Mouse (Mus musculus): ENCODE measurements around the gene Sar1a. TPM values are rescaled to one million over a fixed set of nuclear protein-coding genes. Genes with fewer than 3 reads are reported as not detected.

Gene Sar1a
- polyA plus RNA-seq, 1 experiment from 2014 or later = 66.6 TPM

- peaks cover 28% of the 10 kb centered on the region for H3K36me3 ChIP-seq (ENCODE audit: control insufficient read depth, insufficient read depth)
- ATAC-seq (ENCODE audit: low read depth) = peak; percentile 69; the same call in 1 of the 2 replicates
- H3K27ac ChIP-seq (ENCODE audit: low read length) = no peak overlapping the region
- H3K4me3 ChIP-seq (ENCODE audit: low read depth, low read length) = no peak overlapping the region
- peaks cover 7% of the 10 kb centered on the region for H3K4me1 ChIP-seq (ENCODE audit: control insufficient read depth, low read depth, low read length)
- H3K9me3 ChIP-seq (replicated peaks; ENCODE audit: control insufficient read depth, low read length) = no peaks in the 10 kb centered on the region
- no peaks in the 10 kb centered on the region for H3K27me3 ChIP-seq (ENCODE audit: control insufficient read depth, insufficient read depth, low read depth, low read length)
- H3K9ac ChIP-seq (ENCODE audit: low read depth, low read length) = no peak overlapping the region
- no peak overlapping the region for H3K4me2 ChIP-seq (ENCODE audit: low read depth, low read length)
These were observed 10.2 kb upstream of the Sar1a start for GRCm38 (mm10) chr10:61669896-61670295.

GRCm38 (mm10) chr10:61670758-61671157 is 9.3 kb upstream of the Sar1a start:
- H3K4me3 ChIP-seq (ENCODE audit: low read depth, low read length) = no peak overlapping the region
- H3K36me3 ChIP-seq (ENCODE audit: control insufficient read depth, insufficient read depth) = peaks cover 28% of the 10 kb centered on the region
- H3K4me1 ChIP-seq (ENCODE audit: control insufficient read depth, low read depth, low read length) = peaks cover 7% of the 10 kb centered on the region
- no peaks in the 10 kb centered on the region for H3K9me3 ChIP-seq (replicated peaks; ENCODE audit: control insufficient read depth, low read length)
- ATAC-seq (ENCODE audit: low read depth) = no peak
- WGBS (ENCODE audit: insufficient replicate concordance) = 79% methylated on average over 3 of the region's 3 CpGs
- H3K4me2 ChIP-seq (ENCODE audit: low read depth, low read length) = no peak overlapping the region
- no peaks in the 10 kb centered on the region for H3K27me3 ChIP-seq (ENCODE audit: control insufficient read depth, insufficient read depth, low read depth, low read length)
- no peak overlapping the region for H3K27ac ChIP-seq (ENCODE audit: low read length)
- H3K9ac ChIP-seq (ENCODE audit: low read depth, low read length) = no peak overlapping the region

DNA sequence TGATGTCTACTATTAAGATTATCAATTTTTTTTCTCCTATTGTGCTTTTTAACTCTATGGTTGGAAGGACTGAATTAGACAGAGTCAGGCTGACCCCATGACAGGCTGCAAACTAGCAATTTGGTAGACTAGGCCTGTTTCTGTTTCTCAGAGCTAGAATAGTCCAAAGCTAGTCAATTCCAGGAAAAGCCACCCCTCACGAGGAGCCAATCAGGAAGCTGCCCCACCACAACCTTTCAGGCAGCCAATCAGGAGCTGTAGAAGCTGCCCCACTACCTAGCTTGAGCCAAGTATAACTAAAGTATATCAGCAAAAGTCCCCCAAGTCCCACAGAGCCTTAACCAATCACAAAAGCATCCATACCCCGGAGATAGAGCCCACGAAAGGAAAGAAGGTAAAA is 4.2 kb upstream of the Sar1a start:
- no peak for ATAC-seq (ENCODE audit: low read depth)
- H3K27ac ChIP-seq (ENCODE audit: low read length) = no peak overlapping the region
- peaks cover 15% of the 10 kb centered on the region; the same call in 1 of the 2 replicates for H3K36me3 ChIP-seq (ENCODE audit: control insufficient read depth, insufficient read depth)
- H3K9ac ChIP-seq (ENCODE audit: low read depth, low read length) = no peak overlapping the region
- no peaks in the 10 kb centered on the region for H3K9me3 ChIP-seq (replicated peaks; ENCODE audit: control insufficient read depth, low read length)
- no peak overlapping the region for H3K4me2 ChIP-seq (ENCODE audit: low read depth, low read length)
- 27% methylated on average over 3 of the region's 3 CpGs for WGBS (ENCODE audit: insufficient replicate concordance)
- peaks cover 6% of the 10 kb centered on the region; the same call in 1 of the 2 replicates for H3K4me1 ChIP-seq (ENCODE audit: control insufficient read depth, low read depth, low read length)
- no peaks in the 10 kb centered on the region for H3K27me3 ChIP-seq (ENCODE audit: control insufficient read depth, insufficient read depth, low read depth, low read length)
- H3K4me3 ChIP-seq (ENCODE audit: low read depth, low read length) = no peak overlapping the region

DNA sequence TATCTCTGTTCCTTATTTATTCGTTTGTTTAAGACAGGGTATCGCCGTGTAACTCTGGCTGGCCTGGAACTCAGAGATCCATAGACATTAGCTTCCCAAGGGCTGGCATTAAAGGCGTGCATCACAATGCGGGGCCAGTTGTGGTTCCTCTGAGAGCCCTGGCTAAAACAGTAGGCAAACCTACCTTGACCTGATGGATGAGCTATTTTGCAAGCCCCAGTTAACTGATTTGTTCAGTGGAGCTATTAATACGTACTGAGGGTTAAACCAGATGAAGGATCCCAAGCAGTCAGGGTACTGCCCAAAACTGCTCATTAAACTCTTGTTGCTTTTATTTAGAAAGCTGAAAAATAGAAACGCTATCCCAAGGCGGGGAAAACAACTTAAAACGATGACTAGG is 554 bp upstream of the Sar1a start:
- no peak for ATAC-seq (ENCODE audit: low read depth)
- Histone ChIP-seq H3K9me3 (replicated peaks; ENCODE audit: control insufficient read depth, low read length) (no peaks in the 10 kb centered on the region), H3K27me3 (ENCODE audit: control insufficient read depth, insufficient read depth, low read depth, low read length) (no peaks in the 10 kb centered on the region), H3K4me3 (ENCODE audit: low read depth, low read length) (peak overlapping the region; percentile 95), H3K27ac (ENCODE audit: low read length) (peak overlapping the region; percentile 81), H3K4me1 (ENCODE audit: control insufficient read depth, low read depth, low read length) (peaks cover 15% of the 10 kb centered on the region), H3K36me3 (ENCODE audit: control insufficient read depth, insufficient read depth) (no peaks in the 10 kb centered on the region), H3K4me2 (ENCODE audit: low read depth, low read length) (peak overlapping the region; percentile 82), H3K9ac (ENCODE audit: low read depth, low read length) (peak overlapping the region; percentile 76)
- 36% methylated on average over 9 of the region's 9 CpGs for WGBS (ENCODE audit: insufficient replicate concordance)

DNA sequence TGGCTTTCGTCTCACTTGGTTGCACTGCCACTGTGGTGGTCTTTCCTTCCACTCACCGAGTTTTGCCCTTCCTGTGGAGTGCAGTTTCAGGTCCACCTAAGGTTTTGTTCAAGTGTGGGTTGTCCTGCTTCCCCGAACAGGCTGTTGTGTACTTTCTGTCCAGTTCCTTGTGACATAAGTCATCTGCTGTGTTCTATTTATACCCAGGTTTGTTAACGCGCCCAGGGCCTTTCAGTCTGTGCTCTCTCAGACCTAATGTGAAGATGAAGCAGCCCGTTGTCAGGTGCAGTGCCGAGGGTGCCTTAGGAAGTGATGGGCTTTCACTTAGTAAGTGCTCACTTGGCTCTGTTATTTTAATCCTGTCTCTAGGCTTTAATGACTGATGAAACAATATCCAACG is 9.3 kb downstream of the Sar1a start:
- H3K36me3 ChIP-seq (ENCODE audit: control insufficient read depth, insufficient read depth) = peaks cover 50% of the 10 kb centered on the region
- no peaks in the 10 kb centered on the region for H3K4me1 ChIP-seq (ENCODE audit: control insufficient read depth, low read depth, low read length)
- H3K27ac ChIP-seq (ENCODE audit: low read length) = no peak overlapping the region
- no peak overlapping the region for H3K9ac ChIP-seq (ENCODE audit: low read depth, low read length)
- no peak for ATAC-seq (ENCODE audit: low read depth)
- H3K9me3 ChIP-seq (replicated peaks; ENCODE audit: control insufficient read depth, low read length) = no peaks in the 10 kb centered on the region
- no peaks in the 10 kb centered on the region for H3K27me3 ChIP-seq (ENCODE audit: control insufficient read depth, insufficient read depth, low read depth, low read length)
- no peak overlapping the region for H3K4me3 ChIP-seq (ENCODE audit: low read depth, low read length)
- no peak overlapping the region for H3K4me2 ChIP-seq (ENCODE audit: low read depth, low read length)
- 80% methylated on average over 8 of the region's 8 CpGs for WGBS (ENCODE audit: insufficient replicate concordance)

DNA sequence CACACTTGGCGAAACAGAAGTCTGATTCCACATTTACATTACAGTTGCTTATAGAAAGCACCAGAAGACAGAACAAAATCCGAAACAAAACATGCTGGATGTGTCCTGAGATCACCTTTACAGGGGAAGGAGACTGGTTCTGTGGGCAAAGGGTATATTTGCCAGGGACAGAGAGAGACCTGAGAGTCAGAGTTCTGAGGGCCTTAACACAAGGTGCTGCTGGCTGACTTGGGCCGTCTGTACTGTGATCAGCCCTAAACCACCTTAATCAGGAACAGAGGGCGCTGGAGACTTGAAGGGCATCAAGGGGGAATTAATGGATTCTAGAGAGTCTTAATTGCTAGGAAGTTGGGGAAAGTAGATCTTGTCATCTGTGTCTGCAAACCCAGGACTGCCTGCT is 13.5 kb downstream of the Sar1a start:
- Histone ChIP-seq H3K4me1 (ENCODE audit: control insufficient read depth, low read depth, low read length) (peaks cover 17% of the 10 kb centered on the region), H3K4me3 (ENCODE audit: low read depth, low read length) (no peak overlapping the region), H3K27me3 (ENCODE audit: control insufficient read depth, insufficient read depth, low read depth, low read length) (no peaks in the 10 kb centered on the region), H3K27ac (ENCODE audit: low read length) (no peak overlapping the region), H3K36me3 (ENCODE audit: control insufficient read depth, insufficient read depth) (peaks cover 24% of the 10 kb centered on the region), H3K4me2 (ENCODE audit: low read depth, low read length) (no peak overlapping the region), H3K9me3 (replicated peaks; ENCODE audit: control insufficient read depth, low read length) (no peaks in the 10 kb centered on the region), H3K9ac (ENCODE audit: low read depth, low read length) (no peak overlapping the region)
- 68% methylated on average over 4 of the region's 4 CpGs for WGBS (ENCODE audit: insufficient replicate concordance)
- no peak for ATAC-seq (ENCODE audit: low read depth)

GRCm38 (mm10) chr10:61694870-61695670 is 15.0 kb downstream of the Sar1a start, which contains the start of gene Tysnd1:
Gene Tysnd1, plus strand, starts transcription at chr10:61695514.
- H3K36me3 ChIP-seq (ENCODE audit: control insufficient read depth, insufficient read depth) = peaks cover 19% of the 10 kb centered on the region
- H3K4me1 ChIP-seq (ENCODE audit: control insufficient read depth, low read depth, low read length) = peaks cover 17% of the 10 kb centered on the region
- ATAC-seq (ENCODE audit: low read depth) = peak; percentile 97
- H3K27ac ChIP-seq (ENCODE audit: low read length) = peak within 1 kb of the TSS; percentile 56; the same call in 1 of the 2 replicates
- no peaks in the 10 kb centered on the region for H3K27me3 ChIP-seq (ENCODE audit: control insufficient read depth, insufficient read depth, low read depth, low read length)
- peak within 1 kb of the TSS; percentile 98 for H3K4me2 ChIP-seq (ENCODE audit: low read depth, low read length)
- H3K9ac ChIP-seq (ENCODE audit: low read depth, low read length) = peak within 1 kb of the TSS; percentile 75
- no peaks in the 10 kb centered on the region for H3K9me3 ChIP-seq (replicated peaks; ENCODE audit: control insufficient read depth, low read length)
- H3K4me3 ChIP-seq (ENCODE audit: low read depth, low read length) = peak within 1 kb of the TSS; percentile 85
- under 1% methylated on average over 42 of the region's 42 CpGs for WGBS (ENCODE audit: insufficient replicate concordance)

DNA sequence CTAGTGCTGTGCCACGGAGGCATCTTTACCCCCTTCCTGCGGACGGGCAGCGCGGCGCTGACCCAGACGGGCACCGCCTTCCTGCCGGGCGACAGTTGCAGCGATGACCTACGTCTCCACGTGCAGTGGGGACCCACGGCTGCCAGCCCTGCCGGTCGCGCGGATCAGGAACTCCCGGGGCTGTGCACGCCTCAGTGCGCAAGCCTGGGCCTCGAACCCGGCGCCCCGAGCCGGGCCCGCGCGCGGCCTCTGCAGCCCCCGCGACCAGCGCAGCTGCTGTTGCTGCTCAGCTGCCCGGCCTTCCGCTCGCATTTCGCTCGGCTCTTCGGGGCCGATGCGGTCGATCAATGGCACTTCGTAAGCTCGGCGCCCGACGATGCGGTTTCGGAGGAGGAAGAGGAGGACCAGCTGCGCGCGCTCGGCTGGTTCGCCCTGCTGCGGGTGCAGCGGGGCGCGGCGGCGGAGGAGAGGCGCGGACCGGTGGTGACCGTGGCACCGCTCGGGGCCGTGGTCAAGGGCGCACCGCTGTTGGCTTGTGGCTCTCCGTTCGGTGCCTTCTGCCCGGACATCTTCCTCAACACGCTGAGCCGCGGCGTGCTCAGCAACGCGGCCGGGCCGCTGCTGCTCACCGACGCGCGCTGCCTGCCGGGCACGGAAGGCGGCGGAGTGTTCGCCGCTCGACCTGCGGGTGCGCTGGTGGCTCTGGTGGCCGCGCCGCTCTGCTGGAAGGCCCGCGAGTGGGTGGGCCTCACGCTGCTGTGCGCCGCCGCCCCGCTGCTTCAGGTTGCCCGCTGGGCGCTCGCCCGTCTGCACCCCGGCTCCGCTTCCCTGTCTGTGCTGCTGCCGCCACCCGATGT is 15.8 kb downstream of the Sar1a start:
- WGBS (ENCODE audit: insufficient replicate concordance) = under 1% methylated on average over 95 of the region's 111 CpGs
- ATAC-seq (ENCODE audit: low read depth) = peak; percentile 37
- Histone ChIP-seq H3K27me3 (ENCODE audit: control insufficient read depth, insufficient read depth, low read depth, low read length) (no peaks in the 10 kb centered on the region), H3K9ac (ENCODE audit: low read depth, low read length) (peak overlapping the region; percentile 75), H3K27ac (ENCODE audit: low read length) (peak overlapping the region; percentile 56; the same call in 1 of the 2 replicates), H3K9me3 (replicated peaks; ENCODE audit: control insufficient read depth, low read length) (no peaks in the 10 kb centered on the region), H3K4me3 (ENCODE audit: low read depth, low read length) (peak overlapping the region; percentile 85), H3K4me1 (ENCODE audit: control insufficient read depth, low read depth, low read length) (peaks cover 17% of the 10 kb centered on the region), H3K36me3 (ENCODE audit: control insufficient read depth, insufficient read depth) (peaks cover 13% of the 10 kb centered on the region), H3K4me2 (ENCODE audit: low read depth, low read length) (peak overlapping the region; percentile 98)

GRCm38 (mm10) chr10:61696560-61696823 is 16.4 kb downstream of the Sar1a start:
- 0 out of 2 replicates have a peak overlapping the region, but pooled peaks have one; percentile 29 for H3K27ac ChIP-seq (ENCODE audit: low read length)
- peak overlapping the region; percentile 85 for H3K4me3 ChIP-seq (ENCODE audit: low read depth, low read length)
- H3K27me3 ChIP-seq (ENCODE audit: control insufficient read depth, insufficient read depth, low read depth, low read length) = no peaks in the 10 kb centered on the region
- WGBS (ENCODE audit: insufficient replicate concordance) = 5% methylated on average over 19 of the region's 19 CpGs
- H3K4me2 ChIP-seq (ENCODE audit: low read depth, low read length) = peak overlapping the region; percentile 98
- peaks cover 8% of the 10 kb centered on the region for H3K36me3 ChIP-seq (ENCODE audit: control insufficient read depth, insufficient read depth)
- H3K4me1 ChIP-seq (ENCODE audit: control insufficient read depth, low read depth, low read length) = peaks cover 17% of the 10 kb centered on the region
- peak overlapping the region; percentile 75 for H3K9ac ChIP-seq (ENCODE audit: low read depth, low read length)
- ATAC-seq (ENCODE audit: low read depth) = no peak
- no peaks in the 10 kb centered on the region for H3K9me3 ChIP-seq (replicated peaks; ENCODE audit: control insufficient read depth, low read length)
